Mouse (Mus musculus) yolk sac, embryonic 10.5 days (tissue): Measurements from ENCODE around the gene Ankrd34a.

Source experiments
- DNase-seq: peaks from one replicate; pipeline ENCODE4 v3.0.0-alpha.2; 2017; ENCODE audit warnings: low spot score

Gene Ankrd34a

DNA sequence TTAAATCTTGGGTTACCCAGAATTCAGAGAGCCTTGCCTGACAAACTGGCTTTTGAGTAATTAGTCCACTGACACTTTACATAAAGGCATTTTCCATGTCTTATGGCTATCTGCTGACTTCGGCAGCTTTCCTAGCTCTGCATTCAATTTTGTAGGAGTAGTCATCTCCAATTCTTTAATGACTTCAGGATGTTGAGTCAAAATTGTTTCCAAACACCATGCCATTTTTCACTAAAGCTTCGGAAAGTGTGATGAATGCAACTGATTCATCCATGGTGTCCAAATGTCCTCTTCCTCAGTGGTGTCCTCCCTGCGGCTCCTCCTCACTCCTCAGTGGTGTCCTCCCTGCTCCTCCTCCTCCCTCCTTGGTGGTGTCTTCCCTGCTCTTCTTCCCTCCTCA, 21.5 kb downstream of the Ankrd34a start:
- DNase-seq, result no peak

DNA sequence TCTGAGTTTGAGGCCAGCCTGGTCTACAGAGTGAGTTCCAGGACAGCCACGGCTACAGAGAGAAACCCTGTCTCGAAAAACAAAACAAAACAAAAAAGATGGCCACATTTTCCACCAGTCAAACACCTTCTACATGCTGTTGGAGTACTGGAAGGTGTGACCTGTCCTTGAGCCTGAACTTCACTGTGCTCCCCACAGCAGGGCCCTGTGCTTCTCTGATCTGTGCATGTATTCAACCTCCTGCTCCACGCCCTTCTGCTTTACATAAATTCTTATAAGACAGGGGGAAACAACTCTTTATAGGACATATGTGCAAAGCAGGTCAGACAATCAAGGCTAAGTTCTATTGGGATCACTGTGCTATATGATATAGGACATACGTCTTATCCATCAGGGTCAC, 26.8 kb downstream of the Ankrd34a start:
- DNase-seq, result no peak

DNA sequence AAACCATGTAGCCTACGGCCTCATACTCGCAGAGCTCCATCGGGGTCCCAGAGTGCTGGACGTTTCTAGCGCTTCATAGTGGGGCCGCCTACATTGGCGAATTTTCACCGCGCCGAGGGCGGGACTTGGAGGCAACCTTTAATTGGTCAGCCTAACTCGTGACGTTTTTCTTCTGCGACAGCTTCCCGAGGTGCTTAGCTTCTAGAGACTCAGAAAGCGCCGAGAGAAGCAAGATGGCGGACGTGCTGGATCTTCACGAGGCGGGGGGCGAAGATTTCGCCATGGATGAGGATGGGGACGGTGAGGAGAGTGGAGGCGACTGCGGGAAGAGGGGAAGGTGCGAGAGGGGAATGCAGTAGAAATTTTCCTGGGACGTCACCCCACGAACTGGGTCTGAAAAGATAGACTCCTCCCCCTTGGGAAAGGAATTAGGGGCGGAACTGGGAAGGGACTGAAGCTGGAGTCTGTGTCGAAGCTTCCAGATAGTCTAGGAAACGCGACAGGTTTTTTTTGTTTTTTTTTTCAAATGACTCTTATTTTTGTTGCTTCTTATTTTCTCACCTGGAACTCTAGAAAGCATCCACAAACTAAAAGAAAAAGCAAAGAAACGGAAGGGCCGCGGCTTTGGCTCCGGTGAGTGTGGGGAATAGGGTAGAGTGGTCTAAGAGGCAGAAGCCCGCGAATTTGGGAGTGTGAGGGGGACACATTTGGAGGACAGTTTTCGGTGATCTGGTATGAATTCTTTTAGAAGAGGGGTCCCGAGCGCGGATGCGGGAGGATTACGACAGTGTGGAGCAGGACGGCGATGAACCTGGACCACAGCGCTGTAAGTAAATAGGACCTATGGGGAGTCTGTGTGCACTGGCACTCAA, 33.5 kb downstream of the Ankrd34a start, which contains the start of gene Rbm8a:
TSS of gene Rbm8a (plus strand) at position 205 of the 872 bp plus-strand sequence.
- peak; percentile 96 for DNase-seq

DNA sequence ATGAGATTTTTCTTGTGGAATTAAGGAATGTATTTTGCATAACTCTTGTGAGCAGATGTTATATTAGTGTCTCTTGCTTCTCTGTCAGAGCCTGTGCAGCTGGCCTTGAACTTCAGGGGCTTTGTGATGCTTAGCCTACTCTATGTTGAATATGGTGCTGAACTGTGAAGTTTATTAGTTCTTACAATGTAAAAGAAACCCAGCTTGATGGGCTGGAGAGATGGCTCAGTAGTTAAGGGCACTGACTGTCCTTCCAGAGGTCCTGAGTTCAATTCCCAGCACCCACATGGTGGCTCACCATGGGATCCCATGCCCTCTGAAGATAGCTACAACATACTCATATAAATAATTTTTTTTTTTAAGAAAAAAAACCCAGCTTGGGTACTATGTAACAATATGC, 35.6 kb downstream of the Ankrd34a start:
- DNase-seq, result no peak

DNA sequence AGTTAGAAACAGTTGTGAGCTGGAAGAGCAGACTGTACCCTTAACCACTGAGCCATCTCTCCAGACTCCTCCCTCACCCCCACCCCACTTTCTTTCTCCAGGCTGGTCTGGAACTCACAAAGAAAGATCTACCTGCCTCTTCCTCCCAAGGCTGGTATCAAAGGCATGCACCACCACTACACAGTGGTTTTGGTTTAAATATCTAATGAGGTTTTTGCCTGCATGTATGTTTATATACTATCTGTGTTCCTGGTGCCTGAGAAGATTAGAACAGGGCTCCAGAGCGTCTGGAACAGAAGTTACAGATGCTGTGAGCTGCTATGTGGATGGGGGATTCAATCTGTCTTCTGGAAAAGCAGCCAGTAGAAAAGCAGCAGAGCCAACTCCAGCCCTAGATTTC, 37.6 kb downstream of the Ankrd34a start:
- no peak for DNase-seq

DNA sequence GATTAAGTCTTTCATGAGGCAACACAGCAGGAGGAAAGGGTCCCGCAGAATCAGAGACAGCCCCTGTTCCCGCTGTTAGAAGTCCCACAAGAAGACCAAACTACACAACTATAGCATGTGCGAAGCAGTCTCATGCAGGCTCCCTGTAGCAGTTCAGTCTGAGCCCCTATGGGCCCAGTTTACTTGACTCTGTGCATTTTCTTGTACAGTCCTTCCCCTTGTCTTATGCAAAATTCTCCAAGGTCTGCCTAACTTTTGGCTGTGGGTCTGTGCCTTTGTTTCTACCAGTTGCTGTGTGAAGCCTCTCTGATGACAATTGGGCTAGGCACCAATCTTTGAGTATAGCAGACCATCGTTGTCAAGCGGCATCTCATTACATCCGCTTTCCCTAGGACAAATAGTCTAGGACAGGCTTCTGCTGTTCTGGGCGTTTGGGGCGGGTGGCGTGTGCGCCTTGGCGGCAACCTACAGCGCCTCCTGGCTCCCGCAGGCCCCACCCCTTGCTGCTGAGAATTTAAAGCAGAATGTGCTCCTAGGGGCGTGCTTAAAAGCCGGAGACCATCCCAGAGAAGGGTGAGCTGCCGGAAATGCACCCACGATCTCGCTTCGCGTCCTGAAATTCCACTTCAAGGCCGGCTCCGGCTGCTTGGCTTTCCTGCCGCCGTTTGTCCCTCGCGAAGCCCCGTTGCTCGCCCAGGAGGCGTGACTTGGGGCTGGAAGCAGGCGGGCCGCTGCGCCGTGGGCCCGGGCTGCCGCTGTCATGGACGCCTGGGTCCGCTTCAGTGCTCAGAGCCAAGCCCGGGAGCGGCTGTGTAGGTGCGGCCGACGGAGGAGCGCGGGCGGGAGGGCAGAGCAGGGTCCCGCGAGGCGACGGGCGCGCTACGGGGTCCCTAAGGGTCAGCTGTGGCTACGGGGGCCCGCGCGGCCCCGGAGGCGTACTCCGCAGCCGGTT, 38.8 kb downstream of the Ankrd34a start, which contains the start of the genes Pex11b and Gm42957:
TSS of gene Pex11b (plus strand) at position 449 of the 952 bp plus-strand sequence.
TSS of gene Gm42957 (plus strand) at position 547 of the 952 bp plus-strand sequence.
- DNase-seq, result peak; percentile 88

DNA sequence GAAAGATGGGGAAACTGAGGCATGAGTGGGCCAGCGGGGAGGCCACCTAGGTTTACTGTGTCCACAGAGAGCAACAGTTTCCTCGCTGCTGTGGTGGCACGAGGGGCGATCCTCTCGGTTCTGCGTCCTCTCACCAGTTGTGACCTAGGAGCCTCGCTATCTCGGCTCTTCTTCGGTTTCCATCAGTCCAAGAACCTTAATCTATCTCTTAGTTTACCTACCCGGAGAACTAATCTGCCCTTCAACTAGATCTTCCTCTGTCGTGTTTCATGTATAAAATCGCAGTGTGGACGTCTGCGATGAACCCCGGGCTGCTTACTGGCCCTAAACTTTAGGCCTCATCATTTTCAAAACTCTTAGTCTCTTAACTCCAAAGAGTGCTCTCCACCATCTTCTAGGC, 39.5 kb downstream of the Ankrd34a start:
- DNase-seq, result no peak

DNA sequence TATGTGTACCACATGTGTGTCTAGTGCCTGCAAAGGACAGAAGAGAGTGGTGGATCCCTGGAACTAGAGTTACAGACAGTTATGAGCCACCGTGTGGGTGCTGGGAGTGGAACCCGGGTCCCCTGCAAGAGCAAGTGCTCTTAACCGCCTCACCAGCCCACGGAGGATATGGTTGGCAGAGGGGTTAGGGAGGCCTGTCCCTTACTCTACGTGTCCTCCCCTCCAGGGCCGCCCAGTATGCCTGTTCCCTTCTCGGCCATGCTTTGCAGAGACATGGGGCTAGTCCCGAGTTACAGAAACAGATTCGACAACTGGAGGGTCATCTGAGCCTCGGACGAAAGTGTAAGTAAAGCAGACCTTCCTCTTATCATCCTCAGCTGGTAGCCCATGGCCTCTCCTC, 40.0 kb downstream of the Ankrd34a start:
- DNase-seq, result no peak

DNA sequence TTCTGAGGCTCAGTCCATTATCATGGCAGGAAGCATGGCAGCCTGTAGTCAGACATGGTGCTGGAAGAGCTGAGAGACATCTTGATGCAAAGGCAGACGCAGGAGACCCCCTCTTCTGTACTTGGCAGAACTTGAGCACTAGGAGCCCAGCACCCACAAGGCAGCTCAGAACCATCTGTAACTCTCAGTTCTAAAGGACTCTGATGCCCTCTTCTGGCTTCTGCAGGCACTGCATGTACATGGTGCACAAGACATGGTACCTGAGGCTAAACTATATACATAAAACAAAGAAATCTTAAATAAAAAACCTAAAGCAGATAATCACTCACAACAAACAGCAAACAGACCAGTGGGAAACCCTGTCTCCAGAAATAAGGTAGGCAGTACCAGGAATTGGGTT, 42.8 kb downstream of the Ankrd34a start:
- peak; percentile 29 for DNase-seq

DNA sequence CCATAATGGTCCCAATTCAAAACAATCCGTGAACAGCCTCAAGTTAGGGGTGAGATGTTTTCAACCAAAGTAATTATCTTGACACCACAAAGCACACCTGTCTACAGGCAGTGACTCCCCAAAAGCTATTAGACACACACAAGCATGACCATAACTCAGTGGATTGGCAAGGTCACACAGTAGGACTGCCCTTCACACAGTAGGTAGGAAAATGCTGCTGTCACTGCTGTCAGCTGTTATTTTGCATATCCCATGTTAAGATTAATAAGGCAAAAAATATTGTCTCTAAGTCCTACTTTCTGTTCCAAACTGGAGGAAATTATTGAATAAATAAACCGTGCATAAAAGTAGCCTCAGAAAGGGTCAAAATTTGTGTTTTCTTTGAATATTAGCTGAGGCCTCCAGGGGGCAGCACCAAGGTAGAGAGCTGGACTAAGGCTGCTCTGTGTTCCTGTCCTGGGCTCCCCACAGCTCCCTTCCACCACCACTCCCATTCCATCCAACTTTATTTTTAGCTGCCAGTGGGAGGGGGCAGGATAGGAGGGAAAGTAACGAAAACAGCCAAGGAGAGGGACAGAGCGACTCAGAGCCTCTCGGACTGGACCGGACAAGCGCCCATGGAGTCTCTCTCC, 48.7 kb downstream of the Ankrd34a start, which contains the start of gene Itga10:
TSS of gene Itga10 (plus strand) at position 567 of the 632 bp plus-strand sequence.
- peak; percentile 6 for DNase-seq

DNA sequence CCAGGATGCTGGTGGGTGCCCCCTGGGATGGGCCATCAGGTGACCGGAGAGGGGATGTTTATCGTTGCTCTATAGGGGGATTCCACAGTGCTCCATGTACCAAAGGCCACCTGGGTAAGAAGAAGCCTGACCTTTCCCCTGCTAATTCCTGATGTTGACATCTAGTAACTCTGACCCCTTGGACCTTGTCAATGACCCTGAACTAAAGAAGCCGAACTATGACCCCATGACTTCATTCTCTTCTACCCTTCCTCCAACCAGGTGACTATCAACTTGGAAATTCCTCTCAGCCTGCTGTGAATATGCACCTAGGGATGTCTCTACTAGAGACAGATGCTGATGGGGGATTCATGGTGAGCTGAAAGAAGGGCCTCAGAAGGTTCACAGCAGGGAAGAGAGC, 50.9 kb downstream of the Ankrd34a start:
- peak; percentile 46 for DNase-seq
